8 mouse cellular contexts compared by ENCODE assay signal in the genomic region with DNA sequence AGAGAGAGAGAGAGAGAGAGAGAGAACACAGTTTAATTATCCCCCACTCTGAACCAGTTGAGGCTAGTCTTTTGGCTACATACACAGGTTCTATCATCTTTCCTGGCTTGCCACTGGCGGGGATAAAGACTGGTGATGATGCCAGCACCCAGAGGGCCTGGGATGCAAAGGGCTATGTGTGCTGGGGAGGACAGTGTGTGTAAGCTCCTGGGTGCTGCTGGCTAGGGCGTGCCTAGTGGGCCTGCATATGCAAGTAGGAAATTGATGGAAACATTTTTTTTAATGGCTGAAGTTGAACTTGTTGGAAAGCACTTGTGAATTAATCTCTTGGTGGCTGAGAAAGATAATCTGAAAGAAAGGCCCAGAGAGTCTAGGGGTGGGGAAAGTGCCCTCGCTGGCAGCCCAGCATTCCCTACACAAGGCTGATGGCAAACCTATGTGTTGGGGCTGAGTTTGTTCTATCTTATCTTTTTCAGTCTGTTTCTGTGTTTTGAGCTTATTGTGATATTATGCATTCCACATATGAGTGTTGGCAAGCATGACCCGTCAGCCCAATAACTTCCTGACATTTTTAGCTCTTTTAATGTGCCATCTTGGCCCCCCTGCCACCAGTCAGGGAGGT. TPM values are rescaled to one million over a fixed set of nuclear protein-coding genes. Genes with fewer than 3 reads are reported as not detected.
A peak's percentile ranks its signal among the peaks of the same experiment; 100 is the strongest.
DNase-seq lines count a peak whose midpoint lies in the region; ATAC-seq lines count a peak whose summit lies in the region.
"Had no signal": no experiment of that assay in that cellular context is flagged by ENCODE, and none has a peak within 500 bp of the region (broad histone marks: within the 10 kb centered on the region; RNA-seq: fewer than 3 reads in every experiment).

No protein-coding gene starts in this region.

- H3K9me3 ChIP-seq in midbrain, embryonic 14.5 days (ENCODE audit: control insufficient read depth, low read length) = no peaks in the 10 kb centered on the region
- H3K9me3 ChIP-seq in midbrain, embryonic 11.5 days (ENCODE audit: control insufficient read depth, low read length) = no peaks in the 10 kb centered on the region
- no peaks in the 10 kb centered on the region for H3K9me3 ChIP-seq in forebrain, embryonic 13.5 days (replicated peaks)
- no peaks in the 10 kb centered on the region for H3K9me3 ChIP-seq in intestine, embryonic 16.5 days (ENCODE audit: control insufficient read depth, low read length)
- no peaks in the 10 kb centered on the region for H3K9me3 ChIP-seq in stomach, embryonic 14.5 days (ENCODE audit: control insufficient read depth, low read depth, low read length)

- H3K4me1 ChIP-seq in midbrain, embryonic 14.5 days (ENCODE audit: control insufficient read depth, insufficient read depth, low read length) = peaks cover 78% of the 10 kb centered on the region
- H3K4me1 ChIP-seq in midbrain, embryonic 11.5 days (ENCODE audit: control insufficient read depth, insufficient read depth, low read length) = peaks cover 31% of the 10 kb centered on the region
- peaks cover 87% of the 10 kb centered on the region for H3K4me1 ChIP-seq in forebrain, embryonic 13.5 days
- peaks cover 25% of the 10 kb centered on the region for H3K4me1 ChIP-seq in intestine, embryonic 16.5 days (ENCODE audit: control insufficient read depth, insufficient read depth, low read length)
- peaks cover 42% of the 10 kb centered on the region for H3K4me1 ChIP-seq in stomach, embryonic 14.5 days (ENCODE audit: control insufficient read depth, insufficient read depth, low read length)

- H3K4me3 ChIP-seq in midbrain, embryonic 14.5 days (replicated peaks; ENCODE audit: low read depth, low read length) = no peak overlapping the region
- H3K4me3 ChIP-seq in midbrain, embryonic 11.5 days (ENCODE audit: low read depth, low read length) = no peak overlapping the region
- no peak overlapping the region for H3K4me3 ChIP-seq in forebrain, embryonic 13.5 days
- H3K4me3 ChIP-seq in intestine, embryonic 16.5 days (ENCODE audit: low read length) = no peak overlapping the region
- no peak overlapping the region for H3K4me3 ChIP-seq in stomach, embryonic 14.5 days (ENCODE audit: low read depth, low read length)

- no peaks in the 10 kb centered on the region; the same call in 1 of the 2 replicates for H3K36me3 ChIP-seq in midbrain, embryonic 14.5 days (ENCODE audit: control insufficient read depth, insufficient read depth, low read length)
- H3K36me3 ChIP-seq in midbrain, embryonic 11.5 days (ENCODE audit: control insufficient read depth, insufficient read depth, low read length) = no peaks in the 10 kb centered on the region
- H3K36me3 ChIP-seq in forebrain, embryonic 13.5 days (ENCODE audit: poor library complexity, severe bottlenecking) = no peaks in the 10 kb centered on the region
- H3K36me3 ChIP-seq in intestine, embryonic 16.5 days (ENCODE audit: control insufficient read depth, insufficient read depth, low read length) = no peaks in the 10 kb centered on the region
- no peaks in the 10 kb centered on the region for H3K36me3 ChIP-seq in stomach, embryonic 14.5 days (ENCODE audit: control insufficient read depth, insufficient read depth, low read length)

- 54% methylated on average over 4 of the region's 4 CpGs for WGBS in midbrain, embryonic 14.5 days
- 85% methylated on average over 4 of the region's 4 CpGs for WGBS in midbrain, embryonic 11.5 days
- WGBS in forebrain, embryonic 13.5 days = 47% methylated on average over 4 of the region's 4 CpGs
- 59% methylated on average over 4 of the region's 4 CpGs for WGBS in intestine, embryonic 16.5 days
- 69% methylated on average over 4 of the region's 4 CpGs for WGBS in stomach, embryonic 14.5 days

- H3K9ac ChIP-seq in midbrain, embryonic 14.5 days (replicated peaks; ENCODE audit: low read length) = no peak overlapping the region
- no peak overlapping the region for H3K9ac ChIP-seq in midbrain, embryonic 11.5 days (ENCODE audit: low read length)
- peak overlapping the region; percentile 45; the same call in 1 of the 2 replicates for H3K9ac ChIP-seq in forebrain, embryonic 13.5 days
- no peak overlapping the region for H3K9ac ChIP-seq in intestine, embryonic 16.5 days (ENCODE audit: low read depth, low read length)
- no peak overlapping the region for H3K9ac ChIP-seq in stomach, embryonic 14.5 days (replicated peaks; ENCODE audit: low read depth, low read length)

- intact Hi-C loops in left cerebral cortex, postnatal 10 days (cut with DNase I) = no loop called here

- no peaks in the 10 kb centered on the region for H3K27me3 ChIP-seq in midbrain, embryonic 14.5 days (ENCODE audit: control insufficient read depth, insufficient read depth, low read length)
- no peaks in the 10 kb centered on the region for H3K27me3 ChIP-seq in midbrain, embryonic 11.5 days (ENCODE audit: control insufficient read depth, insufficient read depth, low read length)
- no peaks in the 10 kb centered on the region for H3K27me3 ChIP-seq in forebrain, embryonic 13.5 days
- H3K27me3 ChIP-seq in intestine, embryonic 16.5 days (replicated peaks; ENCODE audit: control insufficient read depth, insufficient read depth, low read length) = no peaks in the 10 kb centered on the region
- no peaks in the 10 kb centered on the region for H3K27me3 ChIP-seq in stomach, embryonic 14.5 days (ENCODE audit: control insufficient read depth, insufficient read depth, low read length)

- H3K4me2 ChIP-seq in midbrain, embryonic 14.5 days (ENCODE audit: low read length) = peak overlapping the region; percentile 8; the same call in 1 of the 2 replicates
- H3K4me2 ChIP-seq in midbrain, embryonic 11.5 days = no peak overlapping the region
- H3K4me2 ChIP-seq in forebrain, embryonic 13.5 days = peak overlapping the region; percentile 56
- H3K4me2 ChIP-seq in intestine, embryonic 16.5 days (ENCODE audit: low read depth, low read length) = no peak overlapping the region
- no peak overlapping the region for H3K4me2 ChIP-seq in stomach, embryonic 14.5 days (replicated peaks; ENCODE audit: low read depth, low read length)

- peak overlapping the region; percentile 60 for H3K27ac ChIP-seq in midbrain, embryonic 14.5 days (replicated peaks; ENCODE audit: low read depth, low read length)
- no peak overlapping the region for H3K27ac ChIP-seq in midbrain, embryonic 11.5 days (ENCODE audit: low read depth, low read length)
- peak overlapping the region; percentile 82 for H3K27ac ChIP-seq in forebrain, embryonic 13.5 days
- no peak overlapping the region for H3K27ac ChIP-seq in intestine, embryonic 16.5 days (ENCODE audit: low read length)
- peak overlapping the region; percentile 58; the same call in 1 of the 2 replicates for H3K27ac ChIP-seq in stomach, embryonic 14.5 days (ENCODE audit: low read length)

- no peak for DNase-seq in midbrain, embryonic 14.5 days
- DNase-seq in midbrain, embryonic 11.5 days (ENCODE audit: low spot score, missing footprints) = no peak
- no peak for DNase-seq in left cerebral cortex, postnatal 10 days (ENCODE audit: extremely low spot score in 1 of 2, low spot score in 2 of 2)

- ATAC-seq in midbrain, embryonic 14.5 days (ENCODE audit: low FRiP score, low TSS enrichment) = 0 out of 2 replicates have a peak, but pooled peaks have one; percentile 29
- no peak for ATAC-seq in midbrain, embryonic 11.5 days (ENCODE audit: low FRiP score)
- ATAC-seq in forebrain, embryonic 13.5 days = peak; percentile 16; the same call in 1 of the 2 replicates
- peak; percentile 61 for ATAC-seq in intestine, embryonic 16.5 days
- ATAC-seq in stomach, embryonic 14.5 days (ENCODE audit: insufficient number of reproducible peaks, insufficient read depth, low FRiP score, low read depth) = peak; percentile 28; the same call in 1 of the 2 replicates
- no peak for ATAC-seq in granulocyte monocyte progenitor cell, adult 5-6 weeks (replicated peaks; ENCODE audit: poor library complexity, severe bottlenecking)
- ATAC-seq: lung, postnatal 0 days had no signal

RNA-seq across cellular contexts. Expression of a gene that starts 22.7 kb away (rescaled TPM):
- polyA plus RNA-seq in midbrain, embryonic 14.5 days (2014; fragmentation: Nextera tagmentation; extraction: Ambion mirVana) = 117 and 121 TPM in 2 replicates
- polyA plus RNA-seq in midbrain, embryonic 11.5 days (2014; fragmentation: Nextera tagmentation; extraction: Ambion mirVana) = 42.5 and 44.1 TPM in 2 replicates
- polyA plus RNA-seq in forebrain, embryonic 13.5 days (2015; fragmentation: Nextera tagmentation; extraction: Ambion mirVana) = 159 and 161 TPM in 2 replicates
- polyA plus RNA-seq in intestine, embryonic 16.5 days (2015; fragmentation: Nextera tagmentation; extraction: Ambion mirVana) = 13.1 and 14.8 TPM in 2 replicates
- 40.0 and 40.8 TPM in 2 replicates for polyA plus RNA-seq in stomach, embryonic 14.5 days (2014; fragmentation: Nextera tagmentation; extraction: Ambion mirVana)
- total RNA-seq in left cerebral cortex, postnatal 10 days (2021) = 100 to 1,000 TPM; 142 to 145 TPM
- total RNA-seq in granulocyte monocyte progenitor cell, adult 5-6 weeks (2014; fragmentation: Nextera tagmentation) = 33.7 and 44.4 TPM in 2 replicates
- 10.0 and 16.0 TPM in 2 replicates for total RNA-seq in granulocyte monocyte progenitor cell, adult 5-6 weeks (2017)

RNA-seq across cellular contexts. Expression of a gene that starts 25.7 kb away (rescaled TPM):
- polyA plus RNA-seq in midbrain, embryonic 14.5 days (2014; fragmentation: Nextera tagmentation; extraction: Ambion mirVana) = 0.40 TPM in 1 of 2 replicates, not detected in the other
- polyA plus RNA-seq in midbrain, embryonic 11.5 days (2014; fragmentation: Nextera tagmentation; extraction: Ambion mirVana) = not detected in 2 replicates
- polyA plus RNA-seq in forebrain, embryonic 13.5 days (2015; fragmentation: Nextera tagmentation; extraction: Ambion mirVana) = not detected in 2 replicates
- polyA plus RNA-seq in intestine, embryonic 16.5 days (2015; fragmentation: Nextera tagmentation; extraction: Ambion mirVana) = not detected in 2 replicates
- not detected in 2 replicates for polyA plus RNA-seq in stomach, embryonic 14.5 days (2014; fragmentation: Nextera tagmentation; extraction: Ambion mirVana)
- under 1 TPM; 0.49 to 0.94 TPM for total RNA-seq in left cerebral cortex, postnatal 10 days (2021)
- not detected in 2 replicates for total RNA-seq in granulocyte monocyte progenitor cell, adult 5-6 weeks (2014; fragmentation: Nextera tagmentation)
- not detected in 2 replicates for total RNA-seq in granulocyte monocyte progenitor cell, adult 5-6 weeks (2017)
- polyA plus RNA-seq: lung, postnatal 0 days had no signal

Comparison
In these comparisons a context has a peak if more than half of its experiments do, and no peak if none do; other contexts are left out.
1. ATAC-seq: peak in midbrain, embryonic 14.5 days (single experiment), forebrain, embryonic 13.5 days (single experiment), intestine, embryonic 16.5 days (single experiment) and stomach, embryonic 14.5 days (single experiment); none in midbrain, embryonic 11.5 days (single experiment) and granulocyte monocyte progenitor cell, adult 5-6 weeks (single experiment).
2. H3K27ac ChIP-seq: peak in midbrain, embryonic 14.5 days (single experiment), forebrain, embryonic 13.5 days (single experiment) and stomach, embryonic 14.5 days (single experiment); none in midbrain, embryonic 11.5 days (single experiment) and intestine, embryonic 16.5 days (single experiment).
3. H3K4me2 ChIP-seq: peak in midbrain, embryonic 14.5 days (single experiment) and forebrain, embryonic 13.5 days (single experiment); none in midbrain, embryonic 11.5 days (single experiment), intestine, embryonic 16.5 days (single experiment) and stomach, embryonic 14.5 days (single experiment).